Mouse (Mus musculus) heart, adult 2 months (tissue): ENCODE measurements around the gene Ripor3.

Experiments
- CTCF ChIP-seq: fragments of 200-600 bp; IDR thresholded peaks from 2 replicates; pipeline ENCODE4 v1.8.1; 2022; ENCODE audit warnings: antibody characterized with exemption, mild to moderate bottlenecking, moderate library complexity
- POLR2A ChIP-seq: fragments of 200-500 bp; IDR thresholded peaks from 2 replicates; pipeline ENCODE4 v1.6.1; 2011; ENCODE audit warnings: mild to moderate bottlenecking, low read depth, low read length, control low read depth; ENCODE audit not compliant: insufficient read depth

DNA sequence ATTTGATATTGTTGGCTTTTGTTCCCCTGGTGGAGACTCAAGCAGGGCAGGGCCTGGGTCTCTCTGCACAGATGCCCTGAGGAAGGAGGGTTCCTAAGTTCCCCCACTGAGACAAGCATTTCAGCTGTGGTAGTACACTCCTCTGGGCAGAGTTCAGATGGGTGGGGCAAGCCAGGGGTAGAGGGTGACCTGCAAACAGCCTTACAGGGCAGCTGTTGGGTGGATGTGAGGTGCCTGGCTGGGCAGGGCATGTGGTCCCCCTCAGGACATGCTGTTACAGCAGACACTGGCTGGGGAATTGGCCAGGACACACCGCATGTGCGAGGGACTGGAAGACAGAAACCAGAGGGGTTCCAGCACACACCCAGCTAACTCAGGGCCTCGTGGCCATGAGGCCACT lies 5.4 kb downstream of the Ripor3 start:
- TF ChIP-seq CTCF, result no peak
- TF ChIP-seq POLR2A, result no peak
